Mouse (Mus musculus) right cerebral cortex, postnatal 25 days (tissue): ENCODE data around the gene Galnt12.
A peak's percentile ranks its signal among the peaks of the same experiment; 100 is the strongest.

Source experiments
- DNase-seq: peaks from one replicate; pipeline ENCODE4 v3.0.0; 2022

Galnt12 gene

GRCm38 (mm10) chr4:47103561-47103960, 11.9 kb downstream of the Galnt12 start:
- no peak for DNase-seq

- DNase-seq, result no peak
Measured at GRCm38 (mm10) chr4:47111885-47112284, 20.2 kb downstream of the Galnt12 start.

GRCm38 (mm10) chr4:47112560-47112959, 20.9 kb downstream of the Galnt12 start:
- no peak for DNase-seq

GRCm38 (mm10) chr4:47122051-47122706, 30.5 kb downstream of the Galnt12 start:
- peak; percentile 43 for DNase-seq

- peak; percentile 71 for DNase-seq
Measured at GRCm38 (mm10) chr4:47124140-47124711, 32.5 kb downstream of the Galnt12 start.

GRCm38 (mm10) chr4:47128515-47128914, 36.8 kb downstream of the Galnt12 start:
- no peak for DNase-seq

- DNase-seq, result no peak
Measured at GRCm38 (mm10) chr4:47129572-47129971, 37.9 kb downstream of the Galnt12 start.

GRCm38 (mm10) chr4:47130111-47131050, 38.7 kb downstream of the Galnt12 start:
- no peak for DNase-seq

- no peak for DNase-seq
Measured at GRCm38 (mm10) chr4:47131931-47132330, 40.2 kb downstream of the Galnt12 start.

- no peak for DNase-seq
Measured at GRCm38 (mm10) chr4:47132413-47132812, 40.7 kb downstream of the Galnt12 start.

GRCm38 (mm10) chr4:47136699-47137101, 45.0 kb downstream of the Galnt12 start:
- DNase-seq, result no peak

- DNase-seq, result no peak
Measured at GRCm38 (mm10) chr4:47137479-47137878, 45.8 kb downstream of the Galnt12 start.

- DNase-seq, result no peak
Measured at GRCm38 (mm10) chr4:47138411-47138810, 46.7 kb downstream of the Galnt12 start.

GRCm38 (mm10) chr4:47138967-47139777, 47.5 kb downstream of the Galnt12 start:
- DNase-seq, result no peak

- no peak for DNase-seq
Measured at GRCm38 (mm10) chr4:47140301-47140700, 48.6 kb downstream of the Galnt12 start.

- no peak for DNase-seq
Measured at GRCm38 (mm10) chr4:47141444-47142154, 49.9 kb downstream of the Galnt12 start.

- no peak for DNase-seq
Measured at GRCm38 (mm10) chr4:47143849-47144248, 52.1 kb downstream of the Galnt12 start.

- DNase-seq, result no peak
Measured at GRCm38 (mm10) chr4:47145341-47145740, 53.6 kb downstream of the Galnt12 start.

- no peak for DNase-seq
Measured at GRCm38 (mm10) chr4:47146561-47146960, 54.9 kb downstream of the Galnt12 start.

- no peak for DNase-seq
Measured at GRCm38 (mm10) chr4:47149963-47150362, 58.3 kb downstream of the Galnt12 start.

GRCm38 (mm10) chr4:47150806-47151205, 59.1 kb downstream of the Galnt12 start:
- DNase-seq, result no peak

- no peak for DNase-seq
Measured at GRCm38 (mm10) chr4:47151553-47152183, 60.0 kb downstream of the Galnt12 start.
